Mouse (Mus musculus): ENCODE measurements around the gene Tas2r108.

Tas2r108 gene

DNA sequence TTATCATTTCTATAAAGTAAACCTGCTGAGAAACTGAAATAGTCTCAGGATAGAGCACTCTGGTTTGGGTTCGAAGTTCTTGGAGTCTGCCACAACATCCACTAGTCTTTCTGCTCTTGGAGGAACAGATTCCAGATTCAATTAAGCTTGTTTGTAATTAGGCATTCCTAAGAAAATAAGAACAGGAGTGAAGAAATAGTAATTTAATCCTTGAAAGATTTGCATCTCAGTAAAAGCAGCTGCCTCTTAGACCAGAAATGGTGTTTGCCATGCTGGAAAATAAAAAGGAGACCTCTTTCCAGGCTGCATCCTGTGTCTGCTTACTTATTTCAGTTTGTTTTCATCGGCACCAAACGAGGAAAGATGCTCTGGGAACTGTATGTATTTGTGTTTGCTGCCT lies at the start of gene Tas2r108:
Gene Tas2r108, plus strand, starts transcription at position 301 of the 400 bp plus-strand sequence.
- DNase-seq (ENCODE audit: low read depth, low spot score) = no peak

DNA sequence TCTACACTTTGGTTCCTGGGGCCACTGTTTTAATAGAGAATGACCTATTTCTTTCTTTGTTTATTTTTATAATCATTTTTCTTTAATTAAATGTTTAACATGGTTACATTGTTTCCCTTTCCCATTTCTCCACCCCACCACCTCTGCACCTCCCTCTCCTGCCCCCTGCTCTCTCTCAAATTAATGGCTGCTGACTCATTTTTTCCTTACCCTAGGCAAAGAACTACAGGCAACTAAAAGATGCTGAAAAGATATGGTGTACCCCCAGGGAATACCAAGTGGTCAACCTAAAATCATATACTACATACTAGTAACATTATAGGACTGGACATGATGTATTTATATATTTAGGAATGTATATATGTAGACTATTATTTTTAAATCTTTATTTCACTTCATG lies 44.7 kb upstream of the Tas2r108 start:
- DNase-seq (ENCODE audit: low read depth, low spot score) = no peak

DNA sequence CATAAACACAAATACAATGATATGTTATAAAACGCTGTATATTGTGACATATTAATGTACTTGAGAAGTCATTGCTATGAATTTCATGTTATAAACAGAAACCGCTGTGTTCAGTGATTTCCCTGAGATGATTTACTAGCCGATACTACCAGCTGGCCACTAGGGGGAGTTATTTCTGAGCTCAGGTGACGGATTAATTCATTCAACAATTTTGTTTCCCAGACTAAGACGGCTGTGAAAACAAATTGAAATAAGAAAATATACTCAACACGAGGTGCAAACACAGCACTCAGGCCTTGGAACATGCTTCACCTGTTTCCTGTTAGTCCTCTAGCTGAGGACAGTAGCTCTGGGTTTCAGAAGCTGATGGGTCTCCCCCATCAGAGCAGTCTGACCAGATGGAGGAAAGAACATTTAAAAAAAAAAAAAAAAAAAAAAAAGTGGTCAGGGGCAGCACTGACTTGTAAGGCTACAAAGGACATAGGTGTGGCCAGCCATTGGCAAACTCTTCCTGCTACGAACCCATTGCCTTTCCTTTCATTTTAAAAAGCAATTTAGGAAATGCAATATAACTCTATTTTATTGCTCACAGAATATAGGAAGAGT lies 38.8 kb upstream of the Tas2r108 start:
- no peak for DNase-seq (ENCODE audit: low read depth, low spot score)

DNA sequence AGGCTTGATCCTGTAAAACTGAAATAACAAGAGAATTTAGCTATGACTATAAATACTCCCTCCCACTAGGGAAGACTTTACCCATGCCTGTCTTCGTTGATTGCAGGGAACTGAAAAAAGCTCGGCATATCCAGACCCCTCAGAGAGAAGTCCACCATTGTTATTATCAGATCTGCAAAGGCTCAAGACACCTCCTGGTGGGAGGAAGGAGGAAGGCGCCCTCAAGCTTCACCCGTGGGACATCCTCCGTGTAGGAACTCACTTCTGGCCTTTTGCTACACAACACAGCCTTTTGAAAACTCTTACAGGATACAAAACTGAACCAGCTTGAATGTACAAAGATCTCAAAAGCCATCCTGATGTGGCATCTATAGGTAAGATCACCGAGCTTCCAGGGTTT lies 27.6 kb upstream of the Tas2r108 start:
- DNase-seq (ENCODE audit: low read depth, low spot score) = no peak

DNA sequence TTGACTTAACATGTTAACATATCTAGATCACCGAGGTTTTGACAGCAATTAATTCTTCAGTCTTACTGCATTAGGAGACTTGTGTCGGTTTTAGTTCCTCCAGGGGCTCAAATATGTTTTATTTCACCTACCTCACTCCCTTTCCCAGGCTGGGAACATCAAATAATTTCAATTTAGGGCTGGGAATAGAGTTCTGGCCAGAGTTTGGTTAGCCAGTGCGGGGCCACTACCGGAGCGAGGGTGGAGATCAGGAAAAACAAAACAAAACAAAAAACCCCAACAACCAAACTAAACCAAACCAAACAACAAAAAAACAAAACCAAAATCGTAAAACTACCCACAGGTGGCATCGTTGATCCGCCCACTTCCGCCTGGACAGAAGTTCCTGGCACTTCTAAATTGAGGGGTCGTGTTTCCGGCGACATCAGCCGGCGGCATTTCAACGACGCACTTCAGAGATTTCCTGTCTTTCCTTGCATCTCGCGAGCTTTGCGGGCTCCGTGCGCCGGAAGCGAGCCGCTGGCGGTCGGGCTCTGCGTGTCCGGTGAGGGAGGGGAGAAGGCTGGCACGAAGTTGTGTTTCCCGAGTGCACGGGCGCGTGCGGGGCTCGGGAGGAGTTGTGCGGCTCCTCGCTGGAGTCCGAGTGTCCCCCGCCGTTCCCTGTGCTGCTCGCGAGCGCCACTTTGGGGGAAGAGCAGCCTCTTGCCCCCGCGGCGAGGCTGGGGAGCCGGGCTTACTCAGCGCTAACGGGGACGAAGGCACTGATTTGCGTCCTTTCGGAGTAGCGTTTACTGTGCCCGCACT lies 22.2 kb upstream of the Tas2r108 start, which contains the start of gene Ssbp1:
Gene Ssbp1, plus strand, starts transcription at position 437 of the 804 bp plus-strand sequence.
- peak; percentile 86 for DNase-seq (ENCODE audit: low read depth, low spot score)

DNA sequence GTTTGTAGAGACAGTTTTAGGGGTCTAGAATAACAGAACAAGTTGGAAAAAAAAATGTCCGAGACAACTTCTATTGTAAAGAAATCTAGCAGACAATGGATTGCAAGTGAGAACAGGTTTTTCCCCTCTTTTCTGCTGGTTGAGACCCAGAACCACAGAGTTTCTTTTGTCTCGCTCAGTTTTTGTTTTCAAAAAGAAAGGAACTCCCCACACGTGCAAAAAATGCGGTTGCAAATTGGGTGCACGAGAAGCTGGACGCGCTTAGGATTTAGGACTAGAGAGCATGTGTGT lies 21.7 kb upstream of the Tas2r108 start:
- no peak for DNase-seq (ENCODE audit: low read depth, low spot score)

DNA sequence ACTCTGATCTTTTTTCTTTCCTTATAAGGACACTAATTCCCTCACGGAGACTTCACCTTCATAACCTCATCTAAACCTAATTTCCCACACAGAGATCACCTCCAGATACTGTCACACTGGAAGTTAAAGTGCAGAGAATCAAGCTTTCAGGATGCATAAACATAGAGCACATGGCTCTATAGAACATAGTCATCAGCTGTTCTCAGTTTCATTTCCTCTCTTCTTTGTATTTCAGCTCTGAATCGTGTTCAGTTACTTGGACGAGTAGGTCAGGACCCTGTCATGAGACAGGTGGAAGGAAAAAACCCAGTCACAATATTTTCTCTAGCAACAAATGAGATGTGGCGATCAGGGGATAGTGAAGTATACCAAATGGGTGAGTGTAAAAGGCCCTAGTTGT lies 17.2 kb upstream of the Tas2r108 start:
- no peak for DNase-seq (ENCODE audit: low read depth, low spot score)

DNA sequence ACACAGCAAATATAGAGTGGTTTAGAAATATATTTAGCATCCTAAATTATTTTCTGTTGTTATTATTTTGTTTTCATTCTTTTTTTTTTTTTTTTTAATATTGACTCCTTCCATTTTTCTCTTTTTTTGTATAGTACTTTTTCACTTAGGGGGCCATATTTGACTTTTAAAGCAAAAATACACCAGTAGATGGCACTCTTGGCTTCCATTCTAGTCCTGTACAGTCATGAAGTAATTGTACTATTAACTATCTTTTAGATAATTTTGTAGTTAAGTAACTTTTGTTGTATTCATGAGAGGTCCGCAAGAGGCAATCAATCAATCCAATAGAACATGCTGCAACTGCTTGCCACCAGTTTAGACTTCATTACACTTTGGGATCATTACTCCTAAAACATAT lies 13.6 kb upstream of the Tas2r108 start:
- no peak for DNase-seq (ENCODE audit: low read depth, low spot score)

DNA sequence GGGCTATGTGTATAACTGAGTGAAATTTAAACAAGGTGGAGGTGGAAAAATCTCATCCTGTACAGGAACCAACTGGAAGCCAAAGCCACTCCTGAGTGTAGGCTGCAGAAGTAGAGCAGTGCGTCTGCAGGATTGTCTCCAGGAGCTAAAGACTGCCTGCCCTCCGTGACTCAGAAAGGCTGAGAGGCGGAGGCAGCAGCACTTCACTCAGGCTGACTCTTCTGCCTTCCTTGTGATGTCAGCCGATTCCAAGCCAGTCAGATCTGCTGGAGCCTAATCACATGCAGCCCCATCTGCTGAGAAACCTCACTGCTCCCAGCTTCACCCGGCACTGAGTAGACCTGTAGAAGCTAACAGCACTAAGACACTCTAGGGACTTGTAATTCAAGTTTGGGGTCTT lies 11.0 kb upstream of the Tas2r108 start:
- no peak for DNase-seq (ENCODE audit: low read depth, low spot score)

DNA sequence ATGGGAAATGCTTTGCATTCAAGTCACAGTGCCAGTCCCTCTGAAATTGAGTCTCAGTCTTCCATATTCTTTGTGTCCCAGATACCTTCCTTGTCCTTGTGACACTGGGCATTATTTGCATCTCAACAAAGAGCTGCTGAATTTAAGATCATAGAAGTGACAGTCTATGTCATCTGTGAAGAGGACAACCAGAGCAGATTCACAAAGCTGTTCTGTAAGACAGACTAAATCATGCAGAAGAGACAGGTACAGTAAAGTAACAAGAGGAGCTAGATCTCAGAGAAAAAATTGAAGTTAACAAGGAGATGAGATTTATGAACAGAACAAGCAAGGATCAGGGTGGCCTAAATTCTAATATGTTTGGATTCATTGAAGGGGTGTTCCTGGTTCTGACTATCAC lies 2.4 kb upstream of the Tas2r108 start, which contains the start of gene Tas2r137:
Gene Tas2r137, plus strand, starts transcription at position 301 of the 400 bp plus-strand sequence.
- no peak for DNase-seq (ENCODE audit: low read depth, low spot score)

DNA sequence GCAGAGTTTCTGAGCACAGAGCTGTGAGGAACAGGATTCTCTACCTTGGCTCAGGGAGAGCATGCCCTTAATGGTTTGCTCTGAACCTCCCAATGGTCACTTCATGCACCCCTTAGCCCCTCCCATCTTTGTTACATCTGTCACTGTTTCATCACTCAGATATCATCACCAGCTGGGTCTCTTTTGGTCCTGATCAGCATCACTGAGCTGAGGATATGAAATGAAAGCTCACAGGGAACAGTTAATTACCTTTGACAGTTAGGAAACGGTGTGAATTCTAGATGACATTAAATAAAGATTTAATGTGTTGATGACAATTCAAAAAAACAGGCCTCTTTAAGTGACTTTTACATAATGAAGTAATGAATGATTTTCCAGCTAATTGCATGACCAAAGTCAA lies 26.1 kb downstream of the Tas2r108 start, which contains the start of gene Prss37:
Gene Prss37, minus strand, starts transcription at position 101 of the 400 bp plus-strand sequence.
- no peak for DNase-seq (ENCODE audit: low read depth, low spot score)
